Mouse (Mus musculus): ENCODE results near the gene Tarbp2. TPM values are rescaled to one million over a fixed set of nuclear protein-coding genes. Genes with fewer than 3 reads are reported as not detected.
A peak's percentile ranks its signal among the peaks of the same experiment; 100 is the strongest.

Gene Tarbp2
- polyA plus RNA-seq, 1 experiment = 335 TPM

GRCm38 (mm10) chr15:102505770-102506463 is 12.1 kb upstream of the Tarbp2 start:
- no peaks in the 10 kb centered on the region for H3K36me3 ChIP-seq (ENCODE audit: control insufficient read depth, insufficient read depth, low read length)
- H3K27ac ChIP-seq (ENCODE audit: control insufficient read depth, insufficient read depth, low read depth, low read length) = no peak overlapping the region
- H3K27me3 ChIP-seq (ENCODE audit: control insufficient read depth, insufficient read depth, low read length) = no peaks in the 10 kb centered on the region
- peaks cover 8% of the 10 kb centered on the region for H3K4me1 ChIP-seq (ENCODE audit: control insufficient read depth, insufficient read depth, low read length)
- TF ChIP-seq POLR2A (IDR thresholded peaks at IDR 0.05; ENCODE audit: control insufficient read depth, low read depth, low read length) (no peak), CTCF (IDR thresholded peaks at IDR 0.05; ENCODE audit: control insufficient read depth, insufficient read depth, insufficient replicate concordance, low read depth, low read length) (no peak)
- no peak overlapping the region for H3K4me3 ChIP-seq (ENCODE audit: control insufficient read depth, low read depth, low read length)

GRCm38 (mm10) chr15:102506464-102506830 is 11.5 kb upstream of the Tarbp2 start:
- no peak for TF ChIP-seq POLR2A (IDR thresholded peaks at IDR 0.05; ENCODE audit: control insufficient read depth, low read depth, low read length)
- TF ChIP-seq CTCF (IDR thresholded peaks at IDR 0.05; ENCODE audit: control insufficient read depth, insufficient read depth, insufficient replicate concordance, low read depth, low read length) = no peak
- H3K27ac ChIP-seq (ENCODE audit: control insufficient read depth, insufficient read depth, low read depth, low read length) = no peak overlapping the region
- H3K27me3 ChIP-seq (ENCODE audit: control insufficient read depth, insufficient read depth, low read length) = no peaks in the 10 kb centered on the region
- no peaks in the 10 kb centered on the region for H3K36me3 ChIP-seq (ENCODE audit: control insufficient read depth, insufficient read depth, low read length)
- H3K4me3 ChIP-seq (ENCODE audit: control insufficient read depth, low read depth, low read length) = no peak overlapping the region
- peaks cover 12% of the 10 kb centered on the region for H3K4me1 ChIP-seq (ENCODE audit: control insufficient read depth, insufficient read depth, low read length)

GRCm38 (mm10) chr15:102506864-102507263 is 11.1 kb upstream of the Tarbp2 start:
- Histone ChIP-seq H3K4me3 (ENCODE audit: control insufficient read depth, low read depth, low read length) (no peak overlapping the region), H3K36me3 (ENCODE audit: control insufficient read depth, insufficient read depth, low read length) (no peaks in the 10 kb centered on the region), H3K27ac (ENCODE audit: control insufficient read depth, insufficient read depth, low read depth, low read length) (no peak overlapping the region), H3K27me3 (ENCODE audit: control insufficient read depth, insufficient read depth, low read length) (no peaks in the 10 kb centered on the region), H3K4me1 (ENCODE audit: control insufficient read depth, insufficient read depth, low read length) (peaks cover 13% of the 10 kb centered on the region)
- TF ChIP-seq CTCF (IDR thresholded peaks at IDR 0.05; ENCODE audit: control insufficient read depth, insufficient read depth, insufficient replicate concordance, low read depth, low read length) (no peak), POLR2A (IDR thresholded peaks at IDR 0.05; ENCODE audit: control insufficient read depth, low read depth, low read length) (no peak)

- TF ChIP-seq CTCF (IDR thresholded peaks at IDR 0.05; ENCODE audit: control insufficient read depth, insufficient read depth, insufficient replicate concordance, low read depth, low read length) (no peak), POLR2A (IDR thresholded peaks at IDR 0.05; ENCODE audit: control insufficient read depth, low read depth, low read length) (no peak)
- Histone ChIP-seq H3K4me1 (ENCODE audit: control insufficient read depth, insufficient read depth, low read length) (peaks cover 13% of the 10 kb centered on the region), H3K27me3 (ENCODE audit: control insufficient read depth, insufficient read depth, low read length) (no peaks in the 10 kb centered on the region), H3K36me3 (ENCODE audit: control insufficient read depth, insufficient read depth, low read length) (no peaks in the 10 kb centered on the region), H3K27ac (ENCODE audit: control insufficient read depth, insufficient read depth, low read depth, low read length) (no peak overlapping the region), H3K4me3 (ENCODE audit: control insufficient read depth, low read depth, low read length) (no peak overlapping the region)
These were observed 10.4 kb upstream of the Tarbp2 start for GRCm38 (mm10) chr15:102507561-102507960.

GRCm38 (mm10) chr15:102508336-102508735 is 9.7 kb upstream of the Tarbp2 start:
- Histone ChIP-seq H3K4me1 (ENCODE audit: control insufficient read depth, insufficient read depth, low read length) (peaks cover 13% of the 10 kb centered on the region), H3K36me3 (ENCODE audit: control insufficient read depth, insufficient read depth, low read length) (no peaks in the 10 kb centered on the region), H3K27ac (ENCODE audit: control insufficient read depth, insufficient read depth, low read depth, low read length) (no peak overlapping the region), H3K4me3 (ENCODE audit: control insufficient read depth, low read depth, low read length) (no peak overlapping the region), H3K27me3 (ENCODE audit: control insufficient read depth, insufficient read depth, low read length) (no peaks in the 10 kb centered on the region)
- TF ChIP-seq POLR2A (IDR thresholded peaks at IDR 0.05; ENCODE audit: control insufficient read depth, low read depth, low read length) (no peak), CTCF (IDR thresholded peaks at IDR 0.05; ENCODE audit: control insufficient read depth, insufficient read depth, insufficient replicate concordance, low read depth, low read length) (no peak)

- H3K4me1 ChIP-seq (ENCODE audit: control insufficient read depth, insufficient read depth, low read length) = peaks cover 13% of the 10 kb centered on the region
- TF ChIP-seq CTCF (IDR thresholded peaks at IDR 0.05; ENCODE audit: control insufficient read depth, insufficient read depth, insufficient replicate concordance, low read depth, low read length) (no peak), POLR2A (IDR thresholded peaks at IDR 0.05; ENCODE audit: control insufficient read depth, low read depth, low read length) (no peak)
These were observed 7.9 kb upstream of the Tarbp2 start for GRCm38 (mm10) chr15:102510110-102510509.

GRCm38 (mm10) chr15:102510590-102511284 is 7.3 kb upstream of the Tarbp2 start:
- Histone ChIP-seq H3K4me3 (ENCODE audit: control insufficient read depth, low read depth, low read length) (peak overlapping the region; percentile 83), H3K36me3 (ENCODE audit: control insufficient read depth, insufficient read depth, low read length) (no peaks in the 10 kb centered on the region), H3K27ac (ENCODE audit: control insufficient read depth, insufficient read depth, low read depth, low read length) (peak overlapping the region; percentile 39), H3K4me1 (ENCODE audit: control insufficient read depth, insufficient read depth, low read length) (peaks cover 14% of the 10 kb centered on the region), H3K27me3 (ENCODE audit: control insufficient read depth, insufficient read depth, low read length) (no peaks in the 10 kb centered on the region)
- peak; percentile 19; the same call in 1 of the 2 replicates for TF ChIP-seq POLR2A (IDR thresholded peaks at IDR 0.05; ENCODE audit: control insufficient read depth, low read depth, low read length)
- 0 out of 2 replicates have a peak, but pooled peaks have one; percentile 7 for TF ChIP-seq CTCF (IDR thresholded peaks at IDR 0.05; ENCODE audit: control insufficient read depth, insufficient read depth, insufficient replicate concordance, low read depth, low read length)

More at GRCm38 (mm10) chr15:102510110-102510509, 7.9 kb upstream of the Tarbp2 start:
- Histone ChIP-seq H3K27me3 (ENCODE audit: control insufficient read depth, insufficient read depth, low read length) (no peaks in the 10 kb centered on the region), H3K36me3 (ENCODE audit: control insufficient read depth, insufficient read depth, low read length) (no peaks in the 10 kb centered on the region), H3K4me3 (ENCODE audit: control insufficient read depth, low read depth, low read length) (peak overlapping the region; percentile 83), H3K27ac (ENCODE audit: control insufficient read depth, insufficient read depth, low read depth, low read length) (peak overlapping the region; percentile 39)
